Mouse (Mus musculus) thymus, postnatal 10 days (tissue): ENCODE data around the gene Msx2.

Experiments used
- DNase-seq, 2 experiments: peaks; one replicate each; pipeline ENCODE4 v3.0.0; 2021; ENCODE audit warnings: low spot score in 2 of 2

The Msx2 gene

DNA sequence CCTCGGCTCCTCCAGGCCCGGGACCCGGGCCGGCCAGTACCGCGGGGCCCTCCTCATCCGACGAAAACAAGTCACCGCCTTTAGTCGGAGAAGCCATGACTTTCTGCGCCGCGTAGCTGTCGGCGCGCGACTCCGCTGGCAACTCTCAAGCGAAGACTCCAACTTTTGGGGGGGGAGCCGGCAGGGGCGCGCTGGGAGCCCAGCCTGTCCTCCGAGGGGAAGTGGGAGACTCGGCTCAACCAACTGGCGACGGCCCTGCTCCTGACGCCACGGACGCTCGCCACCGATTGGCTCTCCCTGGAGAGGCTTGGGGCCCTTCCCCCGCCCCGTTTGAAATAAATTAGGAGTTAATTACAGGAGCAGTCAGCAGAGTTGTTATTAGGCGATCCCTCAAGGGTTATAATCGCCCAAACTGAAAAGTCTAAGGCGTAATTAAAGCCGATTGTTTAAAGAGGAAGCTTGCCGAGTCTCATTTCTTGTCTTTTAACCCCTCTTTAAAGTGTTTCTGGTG lies at the start of gene Msx2:
Gene Msx2, minus strand, starts transcription at position 461 of the 511 bp plus-strand sequence.
- no peak for DNase-seq

DNA sequence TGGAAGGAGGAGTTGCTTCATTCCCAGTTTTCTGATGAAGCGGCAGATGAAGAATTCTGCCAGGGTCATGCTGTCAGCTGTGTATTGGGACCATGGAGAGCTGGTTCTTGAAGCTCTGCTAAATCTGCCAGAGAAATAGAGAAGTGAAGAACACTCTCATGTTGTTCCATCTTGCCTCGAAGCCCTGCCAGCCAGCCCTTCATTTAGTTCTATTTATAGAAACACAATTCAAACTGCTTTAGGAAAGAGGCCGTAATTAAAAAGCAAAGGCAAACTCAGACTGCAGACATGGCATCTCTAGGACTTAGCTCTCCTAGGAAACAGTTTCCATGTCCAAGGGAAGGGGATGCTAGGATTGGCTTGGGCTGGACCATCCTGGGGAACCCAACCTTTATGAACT lies 48.6 kb upstream of the Msx2 start:
- DNase-seq: no peak

DNA sequence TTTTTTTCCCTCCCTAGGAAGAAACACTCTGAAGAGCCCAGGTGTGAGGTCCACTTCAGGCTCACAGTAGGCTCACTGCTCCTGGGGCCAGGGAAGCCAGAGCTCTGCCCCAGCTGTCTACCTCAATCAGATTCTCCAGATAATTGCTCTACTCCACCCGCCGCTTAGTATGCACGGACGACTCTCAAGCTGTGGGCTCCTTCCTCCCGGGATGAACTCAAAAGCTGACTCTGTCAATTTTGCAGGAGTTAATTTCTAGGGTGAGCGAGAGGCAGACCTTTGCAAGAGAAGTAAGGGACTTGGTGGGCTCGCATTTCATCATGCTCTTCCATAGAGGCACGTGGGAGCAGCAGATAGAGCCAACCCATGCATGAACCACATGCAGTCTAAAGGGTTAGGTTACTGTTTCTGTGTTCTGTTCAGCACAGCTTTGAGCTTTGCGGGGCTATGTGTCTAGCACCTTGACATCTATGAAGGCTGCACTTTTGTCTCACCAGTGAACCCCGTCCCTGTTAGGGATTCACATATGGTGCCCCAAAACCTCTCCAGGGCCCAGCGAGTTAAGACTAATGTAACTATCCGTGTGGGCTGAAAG lies 47.6 kb upstream of the Msx2 start:
- no peak for DNase-seq

DNA sequence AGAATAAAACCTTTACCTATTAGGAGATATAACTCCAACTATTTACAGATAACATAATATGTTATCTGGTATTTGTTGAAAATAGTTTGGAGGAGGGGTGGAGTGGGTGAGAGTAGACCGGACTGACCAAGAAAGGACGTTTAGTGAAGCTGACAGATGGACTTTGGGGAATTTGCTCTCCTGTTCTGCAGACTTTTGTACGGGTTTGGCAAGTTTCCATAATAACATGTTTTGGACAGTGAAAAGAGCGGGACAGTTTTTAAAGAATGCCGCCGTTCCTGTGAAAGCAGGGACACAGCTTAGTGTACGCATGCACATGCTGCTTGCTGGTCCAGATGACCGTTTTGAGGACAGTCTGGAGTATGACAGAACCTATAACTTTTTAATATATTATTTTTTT lies 46.9 kb upstream of the Msx2 start:
- DNase-seq: no peak

DNA sequence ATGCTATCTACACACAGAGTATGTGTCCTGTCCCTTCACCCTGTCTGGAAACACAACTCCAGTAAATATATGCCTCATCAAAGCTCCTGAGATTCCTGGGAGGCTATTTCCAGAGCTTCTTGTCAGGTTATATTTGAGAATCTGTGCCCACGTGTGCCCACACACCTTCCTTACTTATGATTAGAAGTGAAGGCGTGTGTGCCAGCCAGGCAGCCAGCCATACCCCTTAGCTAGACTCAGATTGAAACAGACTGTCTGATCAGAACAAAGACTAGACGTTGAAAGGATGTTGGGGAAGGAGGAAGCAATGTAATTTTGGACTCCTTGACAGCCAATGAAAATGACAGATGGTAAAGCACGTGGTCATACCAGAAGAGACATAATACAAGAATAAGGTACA lies 45.4 kb upstream of the Msx2 start:
- no peak for DNase-seq

DNA sequence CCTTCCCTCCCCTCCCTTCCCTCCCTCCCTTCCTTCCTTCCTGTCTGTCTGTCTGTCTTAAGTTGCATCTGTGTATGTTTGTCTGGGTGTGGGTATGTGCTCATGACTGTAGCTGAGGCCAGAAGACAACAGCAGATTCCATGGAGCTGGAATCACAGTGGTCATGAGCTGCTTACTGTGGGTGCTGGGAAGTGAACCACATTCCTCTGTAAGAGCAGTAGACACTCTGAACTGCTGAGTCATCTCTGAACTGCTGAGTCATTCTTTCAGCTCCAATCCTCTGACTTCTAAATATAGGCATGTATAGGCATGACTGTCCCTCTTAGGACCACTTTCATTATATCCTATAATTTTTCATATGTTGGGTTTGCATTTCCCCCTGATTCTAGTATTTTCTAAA lies 41.7 kb upstream of the Msx2 start:
- DNase-seq: no peak

DNA sequence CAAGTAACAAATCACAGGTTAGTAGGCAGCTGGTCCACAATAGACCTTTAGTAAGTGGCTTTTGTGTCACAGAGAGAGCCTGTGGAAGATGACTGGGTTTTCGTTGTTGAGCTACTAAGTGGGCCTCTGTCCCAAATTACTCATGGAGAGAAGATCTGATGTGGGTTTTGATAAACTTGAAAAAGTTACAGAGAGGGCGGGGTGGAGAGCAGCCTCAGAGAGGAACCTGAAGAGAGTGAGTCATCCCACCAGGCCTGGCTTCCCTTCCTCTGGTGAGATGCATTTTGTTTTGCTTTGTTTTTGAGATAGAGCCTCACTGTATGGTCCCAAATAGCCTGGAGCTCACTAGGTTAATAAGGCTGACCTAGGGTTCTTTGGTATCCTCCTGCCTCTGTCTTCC lies 38.5 kb upstream of the Msx2 start:
- DNase-seq: no peak

DNA sequence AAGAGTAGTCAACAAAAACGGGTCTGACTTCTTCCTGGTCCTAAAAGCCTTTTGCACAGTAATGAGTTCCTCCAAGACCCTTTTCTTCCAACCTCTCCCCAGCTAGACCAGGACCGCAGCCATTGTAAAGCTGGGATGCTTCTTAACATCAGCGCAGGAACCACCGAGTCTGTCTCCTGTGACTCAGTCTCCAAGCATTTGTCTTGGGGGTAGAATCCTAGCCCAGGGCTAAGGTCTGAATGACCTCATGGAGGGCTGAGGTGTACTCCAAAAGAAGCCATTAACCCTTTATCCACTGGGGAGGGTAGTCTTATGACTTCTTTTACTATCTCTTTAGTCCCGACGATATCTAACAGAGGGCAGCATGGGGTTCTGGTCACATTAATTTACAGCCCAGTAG lies 29.5 kb upstream of the Msx2 start:
- no peak for DNase-seq

DNA sequence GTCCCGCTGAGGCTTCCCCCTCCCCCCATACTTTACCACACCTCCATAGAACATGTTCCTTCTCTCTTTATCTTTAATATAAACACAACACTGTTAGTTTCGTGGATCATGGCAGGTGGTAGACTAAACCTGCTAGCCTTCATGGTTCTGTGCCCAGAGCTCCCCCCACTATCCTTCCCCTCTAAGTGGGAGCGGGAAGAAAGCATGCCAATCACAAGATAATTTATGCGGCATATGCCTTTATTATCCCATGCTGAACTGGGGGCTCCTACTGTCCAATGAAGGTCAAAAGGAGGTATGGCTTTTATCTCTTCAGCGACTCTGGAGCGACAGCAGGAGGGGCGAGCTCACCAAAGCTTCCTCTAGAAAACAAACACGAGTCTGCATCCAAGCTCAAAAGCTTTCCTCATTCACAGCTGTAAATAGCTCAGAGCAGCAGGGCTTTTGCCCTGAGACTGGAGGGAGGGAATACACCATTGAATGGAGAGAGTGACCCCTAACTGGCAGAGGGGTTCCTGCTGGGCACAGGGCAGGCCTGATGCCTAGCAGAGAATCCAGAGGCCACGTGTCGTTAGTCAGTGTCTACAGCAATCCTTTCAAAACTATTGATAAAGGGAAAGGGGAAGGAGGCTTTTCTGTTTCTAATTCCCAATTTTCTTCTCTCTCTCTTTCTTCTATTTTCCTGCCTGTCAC lies 28.8 kb upstream of the Msx2 start:
- DNase-seq: no peak

DNA sequence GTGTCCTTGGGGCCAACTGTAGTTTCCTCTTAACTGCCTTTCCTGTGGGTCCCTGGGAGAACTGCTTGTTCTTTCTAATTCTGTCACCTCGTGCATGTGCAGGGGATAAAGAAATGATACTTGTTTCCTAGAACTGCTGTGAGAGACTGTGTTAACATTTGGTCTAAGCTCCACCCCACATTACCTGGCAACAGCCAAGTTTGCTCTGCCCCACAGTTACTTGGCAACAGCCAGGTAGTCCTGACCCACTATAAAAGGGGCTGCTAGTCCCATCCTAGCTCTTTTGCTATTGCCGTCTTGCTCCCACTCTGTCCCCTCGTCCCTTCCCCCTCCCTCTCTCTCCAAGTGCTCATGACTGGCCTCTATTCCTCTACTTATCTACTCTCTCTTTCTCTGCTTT lies 28.2 kb upstream of the Msx2 start:
- DNase-seq: no peak

DNA sequence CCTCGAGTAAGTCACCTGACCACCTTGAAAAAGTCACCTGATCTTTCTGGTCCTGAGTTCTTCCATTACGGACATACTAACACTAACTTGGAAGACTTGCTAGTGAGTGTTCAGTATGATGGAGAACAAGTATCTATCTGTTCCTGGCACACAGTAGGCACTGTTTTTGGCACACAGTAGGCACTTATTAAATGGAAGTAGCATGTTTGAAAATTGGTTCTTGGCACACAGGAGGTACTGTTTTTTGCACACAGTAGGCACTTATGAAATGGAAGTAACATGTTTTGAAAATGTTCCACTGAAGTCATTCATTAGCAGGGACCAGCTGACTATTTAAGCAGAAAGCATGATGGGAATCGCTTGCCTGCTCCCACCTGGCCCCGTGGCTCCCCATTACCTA lies 13.6 kb upstream of the Msx2 start:
- no peak for DNase-seq

DNA sequence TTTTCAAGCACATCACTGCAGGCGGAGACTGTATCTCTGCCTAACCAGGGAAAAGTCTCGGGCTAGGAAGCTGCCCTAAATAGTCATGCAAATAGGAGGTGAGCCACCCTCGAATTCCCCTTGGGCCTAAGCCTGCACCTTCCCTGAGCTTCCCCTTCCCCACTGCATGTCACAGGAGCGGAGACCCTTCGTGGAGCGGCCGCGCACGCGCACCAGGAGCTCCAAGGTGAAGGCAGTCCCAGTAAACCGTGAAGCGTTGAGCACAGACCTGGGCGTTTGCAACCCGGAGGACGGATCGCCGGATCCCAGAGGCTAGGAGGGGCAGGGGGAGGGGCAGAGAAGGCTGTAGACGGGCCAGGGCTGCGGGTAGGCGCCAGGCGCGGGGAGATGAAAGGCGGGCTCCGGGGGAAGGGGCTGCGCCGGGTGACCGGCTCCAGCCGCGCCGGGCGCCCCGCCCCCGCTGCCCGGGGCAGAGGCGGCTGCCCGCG lies 2.9 kb upstream of the Msx2 start:
- no peak for DNase-seq

DNA sequence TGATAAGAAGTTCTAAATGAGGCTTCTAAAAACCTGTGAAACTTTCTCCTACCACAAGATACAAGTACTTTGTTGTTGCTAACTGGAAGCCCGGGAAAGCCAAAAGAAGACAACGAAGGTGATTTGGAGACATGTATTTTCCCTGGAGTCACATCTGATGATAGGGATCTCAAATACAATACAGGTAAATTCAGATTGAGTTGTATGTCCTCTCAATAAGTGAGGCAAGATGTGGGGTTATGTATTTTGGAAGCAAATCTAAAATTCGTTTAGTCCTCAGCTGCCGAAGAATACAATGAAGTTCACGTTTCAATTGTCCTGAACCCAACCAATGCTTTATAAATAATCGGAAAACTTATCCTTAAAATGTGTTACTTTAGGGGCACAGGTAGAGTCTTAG lies 1.6 kb upstream of the Msx2 start:
- no peak for DNase-seq

DNA sequence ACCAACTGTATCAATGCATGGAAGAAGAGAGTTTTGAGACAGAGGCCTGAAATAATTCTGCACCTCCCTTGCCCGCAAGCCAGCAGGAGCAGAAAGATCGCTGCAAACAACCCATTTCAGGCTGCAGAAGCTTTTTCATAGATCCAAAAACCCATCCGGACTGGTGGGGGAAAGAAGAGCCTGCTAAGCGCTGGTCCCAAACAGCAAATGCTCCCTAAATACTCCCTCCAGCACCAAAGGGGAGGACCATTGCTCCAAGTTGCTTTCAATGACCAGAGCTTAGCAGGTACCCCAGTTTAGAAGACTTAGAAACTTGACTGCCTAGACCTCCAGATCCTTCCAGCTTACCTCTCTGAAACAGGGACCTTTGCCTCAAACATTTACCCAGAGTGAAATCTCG lies 1.1 kb upstream of the Msx2 start:
- DNase-seq: no peak

DNA sequence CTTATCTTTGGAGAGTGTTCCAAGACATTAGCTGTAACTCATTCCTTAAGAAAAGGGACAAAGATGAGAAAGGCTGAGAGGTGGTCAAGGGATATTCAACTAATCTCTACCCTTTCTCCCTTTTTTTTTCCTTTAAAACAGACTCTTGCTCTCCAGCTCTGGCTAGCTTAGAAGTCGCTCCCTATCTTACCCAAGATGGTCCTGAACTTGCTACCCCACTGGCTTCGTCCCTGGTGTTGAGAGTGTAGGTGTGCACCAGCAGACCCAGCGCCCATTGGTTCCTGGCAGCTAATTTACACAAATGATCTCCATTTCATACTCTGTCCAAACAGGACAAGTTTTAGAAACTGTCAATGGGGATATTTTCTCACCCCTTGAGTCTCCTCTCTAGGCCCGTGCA lies 417 bp upstream of the Msx2 start:
- DNase-seq: no peak

DNA sequence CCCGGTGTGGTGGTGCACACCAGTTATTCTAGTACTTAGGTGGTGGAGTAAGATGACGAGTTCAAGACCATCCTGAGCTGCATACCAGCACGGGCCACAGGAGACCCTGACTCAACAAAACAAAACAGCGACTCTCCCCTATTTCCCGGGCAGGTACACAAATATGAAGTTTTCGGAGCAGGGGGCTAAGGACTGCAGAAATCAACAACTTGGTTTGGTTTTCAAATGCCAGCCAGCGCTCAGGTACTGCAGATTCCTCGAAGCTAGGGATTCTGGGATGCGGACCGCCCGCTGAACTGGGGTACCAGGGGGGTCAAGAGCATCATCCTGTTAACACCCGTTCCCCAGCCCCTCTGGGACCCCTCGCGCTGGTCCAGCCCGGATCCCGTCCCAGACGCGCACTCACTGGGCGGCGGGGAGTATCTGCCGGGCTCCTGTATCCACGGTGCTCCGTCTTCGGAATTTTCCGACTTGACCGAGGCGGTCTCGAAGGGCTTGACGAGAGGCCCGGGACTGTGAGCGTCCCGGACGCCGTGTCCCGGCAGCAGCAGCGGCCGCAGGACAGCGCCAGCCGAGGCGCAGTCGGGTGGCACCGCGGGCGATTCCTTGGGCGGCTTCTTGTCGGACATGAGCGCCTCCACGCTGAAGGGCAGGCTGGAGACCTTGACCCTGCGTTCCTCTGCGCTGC lies 804 bp downstream of the Msx2 start:
- no peak for DNase-seq

DNA sequence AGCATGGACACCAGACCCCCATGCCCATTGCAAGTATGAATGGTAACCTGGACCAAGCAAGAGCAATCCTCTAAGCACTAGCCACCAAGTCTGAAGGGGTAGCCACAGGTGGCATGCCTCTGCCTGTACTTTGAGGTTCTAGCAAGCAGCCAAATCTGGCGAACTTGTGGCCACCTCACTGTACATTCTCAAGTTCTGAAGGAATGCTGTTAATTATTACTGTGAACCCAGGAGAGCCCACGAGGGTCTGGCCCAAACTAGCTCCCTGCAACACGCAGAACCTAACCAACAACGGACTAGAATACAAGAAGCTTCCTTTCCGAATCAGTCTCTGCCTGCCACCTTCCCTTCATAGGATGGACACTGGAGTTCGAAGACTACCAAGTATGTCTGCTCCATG lies 1.5 kb downstream of the Msx2 start:
- DNase-seq: no peak

DNA sequence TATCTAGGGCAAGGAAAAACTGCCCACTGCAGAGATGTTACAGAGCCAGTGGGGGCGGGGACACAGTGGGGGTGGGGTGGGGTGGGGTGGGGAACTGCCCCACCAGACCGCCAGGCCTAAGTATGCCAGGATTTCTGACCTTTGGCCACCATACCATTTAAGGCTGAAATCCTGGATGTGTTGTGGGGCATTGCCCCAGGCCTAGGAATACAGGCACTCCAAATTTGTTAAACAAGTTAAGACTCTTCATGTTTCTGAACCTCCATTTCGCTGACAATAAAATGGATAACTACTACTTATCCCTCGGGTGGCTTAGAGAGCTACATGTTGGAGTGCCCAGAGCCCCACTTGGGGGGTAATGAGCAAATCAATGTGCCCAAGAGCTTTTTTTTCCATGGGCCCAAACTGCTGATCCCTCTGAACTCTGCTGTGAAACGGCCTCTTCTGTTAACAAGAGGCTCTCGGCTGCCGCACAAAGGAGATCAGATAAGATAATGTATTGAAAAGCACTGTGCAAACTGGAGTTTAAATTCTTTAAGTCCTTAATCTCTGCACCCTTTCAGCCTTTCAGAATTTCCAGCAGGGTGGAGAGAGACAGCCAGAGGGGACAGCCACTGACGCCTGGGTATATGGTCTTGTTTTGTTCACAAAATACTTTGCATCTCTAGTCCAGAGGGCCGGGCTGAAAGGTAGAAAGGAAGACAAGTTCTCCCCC lies 2.3 kb downstream of the Msx2 start:
- DNase-seq: no peak

DNA sequence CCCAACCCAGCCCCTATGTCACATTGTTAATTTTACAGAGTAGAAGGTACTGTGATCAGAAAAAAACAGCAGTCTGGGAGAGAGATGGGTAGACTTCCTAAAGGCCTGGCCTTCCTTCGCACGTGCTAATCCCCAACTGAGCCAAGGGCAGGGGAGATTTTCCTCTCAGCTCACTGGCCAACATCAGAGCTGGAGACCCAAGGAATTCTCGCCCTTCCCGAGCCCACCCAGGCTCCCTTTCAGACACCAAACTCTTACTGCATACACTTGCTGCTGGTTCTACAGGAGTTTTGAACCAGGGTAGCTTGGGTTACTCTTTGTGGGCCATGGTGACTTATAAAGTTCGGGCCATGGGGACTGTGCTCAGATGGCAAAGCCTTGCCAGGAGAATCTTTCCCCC lies 3.1 kb downstream of the Msx2 start:
- DNase-seq: no peak

DNA sequence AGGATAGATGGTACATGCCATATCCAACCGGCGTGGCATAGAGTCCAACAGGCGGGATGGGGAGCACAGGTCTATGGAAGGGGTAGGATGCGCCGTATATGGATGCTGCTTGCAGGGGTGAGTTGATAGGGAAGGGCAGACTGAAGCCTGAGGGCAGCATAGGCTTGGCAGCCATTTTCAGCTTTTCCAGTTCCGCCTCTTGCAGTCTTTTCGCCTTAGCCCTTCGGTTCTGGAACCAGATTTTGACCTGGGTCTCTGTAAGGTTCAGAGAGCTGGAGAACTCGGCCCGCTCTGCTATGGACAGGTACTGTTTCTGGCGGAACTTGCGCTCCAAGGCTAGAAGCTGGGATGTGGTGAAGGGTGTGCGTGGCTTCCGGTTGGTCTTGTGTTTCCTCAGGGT lies 4.7 kb downstream of the Msx2 start:
- no peak for DNase-seq

DNA sequence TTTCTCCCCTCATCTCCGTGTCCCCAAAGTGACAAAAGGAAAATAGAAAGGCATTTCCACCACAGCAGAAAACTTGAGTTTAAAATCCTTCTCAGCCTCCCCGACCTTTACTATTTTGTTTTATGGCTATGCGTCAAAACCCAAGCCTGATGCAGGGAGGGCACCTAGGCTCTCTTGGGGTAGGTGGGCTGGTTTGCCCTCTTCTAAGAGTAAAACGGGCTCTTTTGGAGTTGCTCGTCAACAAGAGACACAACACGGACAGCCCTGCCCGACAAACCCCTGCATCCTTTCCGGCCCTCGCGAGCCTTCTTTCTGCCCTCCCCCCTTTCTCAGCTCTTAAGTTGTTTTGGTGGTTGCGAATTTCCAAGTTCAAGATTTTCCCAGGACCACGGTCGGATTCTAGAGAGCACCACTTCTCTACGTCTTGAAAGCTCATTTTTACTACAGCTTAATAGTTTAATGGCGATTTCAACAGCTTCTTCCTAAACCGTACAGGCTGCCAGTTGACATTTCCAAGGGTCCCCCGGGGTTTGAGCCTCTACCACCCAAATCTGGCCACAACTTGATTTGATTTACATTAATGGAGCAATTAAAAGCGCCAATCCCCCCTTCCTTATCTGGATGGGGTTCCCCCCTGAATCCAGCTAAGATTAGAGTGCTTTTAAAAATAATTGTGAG lies 6.5 kb downstream of the Msx2 start:
- no peak for DNase-seq
